Mouse (Mus musculus) heart, adult 2 months (tissue): ENCODE results near the gene Kat6b. TPM values are rescaled to one million over a fixed set of nuclear protein-coding genes. Genes with fewer than 3 reads are reported as not detected.
"Not testable (repeated sequence)": the region's sequence is repeated elsewhere in the genome, so short reads cannot be mapped to it uniquely, and the experiment has no call there.

ENCODE experiments used
- DNase-seq, 2 experiments: peaks; one replicate each; pipeline ENCODE4 v3.0.0; 2021
- H3K27ac ChIP-seq: fragments of 200-600 bp; 2 replicates; pipeline ENCODE4 v1.8.1; 2022
- H3K27me3 ChIP-seq: fragments of 200-500 bp; 2 replicates; pipeline ENCODE4 v1.6.1; 2012; ENCODE audit warnings: mild to moderate bottlenecking, low read length, inconsistent platforms, mixed read lengths; ENCODE audit not compliant: control insufficient read depth, insufficient read depth
- H3K36me3 ChIP-seq: fragments of 200-500 bp; 2 replicates; pipeline ENCODE4 v1.6.1; 2012; ENCODE audit warnings: low read length, inconsistent platforms; ENCODE audit not compliant: control insufficient read depth, insufficient read depth
- H3K4me1 ChIP-seq: fragments of 200-500 bp; 2 replicates; pipeline ENCODE4 v1.6.1; 2011; ENCODE audit warnings: low read length; ENCODE audit not compliant: control insufficient read depth, insufficient read depth
- H3K4me3 ChIP-seq: fragments of 200-600 bp; 2 replicates; pipeline ENCODE4 v1.8.1; 2022
- H3K79me2 ChIP-seq: fragments of 200-500 bp; replicated peaks from 2 replicates; pipeline ENCODE4 v1.6.1; 2012; ENCODE audit warnings: mild to moderate bottlenecking, inconsistent platforms, low read length, moderate library complexity, mixed read lengths; ENCODE audit not compliant: control insufficient read depth, insufficient read depth
- H3K9ac ChIP-seq: fragments of 200-500 bp; 2 replicates; pipeline ENCODE4 v1.6.1; 2012; ENCODE audit warnings: low read depth, mild to moderate bottlenecking, control low read depth, inconsistent platforms, low read length, mixed read lengths
- CTCF ChIP-seq: fragments of 200-600 bp; IDR thresholded peaks from 2 replicates; pipeline ENCODE4 v1.8.1; 2022; ENCODE audit warnings: antibody characterized with exemption, mild to moderate bottlenecking, moderate library complexity
- EP300 ChIP-seq: fragments of 200-500 bp; IDR thresholded peaks from 2 replicates; pipeline ENCODE4 v1.6.1; 2011; ENCODE audit warnings: low read depth, low read length, control low read depth; ENCODE audit not compliant: insufficient read depth
- POLR2A ChIP-seq: fragments of 200-500 bp; IDR thresholded peaks from 2 replicates; pipeline ENCODE4 v1.6.1; 2011; ENCODE audit warnings: mild to moderate bottlenecking, low read depth, low read length, control low read depth; ENCODE audit not compliant: insufficient read depth
- WGBS: fragments of 180-500 bp; shearing (Covaris S2); methylation state at CpG from one replicate; pipeline ENCODE4 v1.1.7; 2018; 5-methylcytosine and 5-hydroxymethylcytosine counted together
- intact Hi-C: fragments of 180-260 bp; cut with DNase I; formaldehyde crosslinking; loops from one replicate; pipeline ENCODE4 v1.15.1; 2025
- polyA plus RNA-seq: library from polyadenylated mRNA; depleted of rRNA; stranded (reverse); fragments of >200 nt; gene quantifications from 2 replicates; pipeline ENCODE4 v1.2.3, GENCODE M21; 2012
- total RNA-seq, 2 experiments: library from RNA; stranded (reverse); gene quantifications; 2 replicates each; pipeline ENCODE4 v1.2.3; 2021

The Kat6b gene
- total and polyA plus RNA-seq, 3 experiments, result 9.0 to 27.9 (median 26.6) TPM

GRCm38 (mm10) chr14:21511438-21511837 lies 30.2 kb downstream of the Kat6b start:
- H3K27ac ChIP-seq, result peak overlapping the region; percentile 7
- TF ChIP-seq CTCF, result no peak
- TF ChIP-seq POLR2A, result no peak
- TF ChIP-seq EP300, result no peak

DNA sequence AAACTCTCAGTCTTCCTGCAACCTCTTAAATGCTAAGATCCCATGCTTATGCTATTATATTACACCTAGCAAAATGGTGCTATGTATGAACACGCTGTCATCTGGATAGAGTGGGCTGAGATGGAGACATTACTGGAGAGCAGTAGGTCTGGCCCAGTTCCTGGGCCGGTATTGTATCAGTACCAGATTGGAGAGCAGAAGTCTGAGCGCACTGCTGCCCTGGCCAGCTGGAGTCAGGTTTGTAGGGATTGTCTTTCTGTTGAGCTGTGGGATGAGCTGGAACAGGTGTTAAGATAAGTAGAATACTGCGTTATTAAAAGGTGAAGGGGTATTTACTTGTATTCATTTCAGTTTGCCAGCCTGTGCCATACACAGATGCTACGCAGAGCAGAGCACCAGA lies 34.3 kb downstream of the Kat6b start:
- peaks cover 8% of the 10 kb centered on the region for H3K4me1 ChIP-seq
- no peak overlapping the region for H3K27ac ChIP-seq
- H3K36me3 ChIP-seq, result peaks cover 19% of the 10 kb centered on the region
- no peaks in the 10 kb centered on the region for H3K27me3 ChIP-seq
- H3K79me2 ChIP-seq, result peaks cover 13% of the 10 kb centered on the region
- intact Hi-C loops, result no loop called here
- TF ChIP-seq CTCF (no peak), EP300 (no peak), POLR2A (no peak)
- WGBS, result 75% methylated on average over 5 of the region's 5 CpGs
- DNase-seq, result peak in 1 of 2 experiments; percentile 15
- no peak overlapping the region for H3K4me3 ChIP-seq
- no peak overlapping the region for H3K9ac ChIP-seq

More at GRCm38 (mm10) chr14:21511438-21511837, 30.2 kb downstream of the Kat6b start:
- no peak for DNase-seq
- H3K9ac ChIP-seq, result no peak overlapping the region
- intact Hi-C loops, result no loop called here
- H3K4me3 ChIP-seq, result no peak overlapping the region
- WGBS, result 46% methylated on average over 6 of the region's 6 CpGs
- H3K36me3 ChIP-seq, result peaks cover 15% of the 10 kb centered on the region
- H3K4me1 ChIP-seq, result peaks cover 10% of the 10 kb centered on the region
- H3K27me3 ChIP-seq, result no peaks in the 10 kb centered on the region
- H3K79me2 ChIP-seq, result peaks cover 19% of the 10 kb centered on the region

- no peak overlapping the region for H3K27ac ChIP-seq
- TF ChIP-seq POLR2A (no peak), EP300 (no peak), CTCF (no peak)
- no peak for DNase-seq
- H3K27me3 ChIP-seq, result no peaks in the 10 kb centered on the region
- peaks cover 13% of the 10 kb centered on the region for H3K4me1 ChIP-seq
- no peak overlapping the region for H3K9ac ChIP-seq
- intact Hi-C loops, result no loop called here
- 63% methylated on average over 3 of the region's 3 CpGs for WGBS
- peaks cover 24% of the 10 kb centered on the region for H3K36me3 ChIP-seq
- H3K79me2 ChIP-seq, result peaks cover 6% of the 10 kb centered on the region
- H3K4me3 ChIP-seq, result no peak overlapping the region
Measured at GRCm38 (mm10) chr14:21519307-21519706, 38.1 kb downstream of the Kat6b start.

DNA sequence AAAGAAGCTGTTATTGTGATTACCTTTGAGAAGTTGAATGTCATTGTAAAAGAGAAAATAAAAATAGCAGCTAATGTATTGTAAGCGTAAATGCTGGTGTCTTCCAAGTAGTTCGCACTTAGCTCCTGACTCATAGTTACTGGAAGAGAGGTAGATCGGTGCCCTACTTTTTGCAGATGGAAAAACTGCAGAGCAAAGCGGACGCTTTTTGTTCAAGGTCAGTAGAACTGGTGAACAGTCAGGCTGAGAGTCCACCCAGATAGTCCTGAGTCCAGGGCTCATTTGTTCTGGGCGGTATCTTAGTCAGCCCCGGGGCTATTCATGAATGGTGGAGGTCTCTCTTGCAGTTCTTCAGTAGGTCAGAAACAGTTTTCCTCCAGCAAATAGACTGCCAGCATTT lies 39.3 kb downstream of the Kat6b start:
- Histone ChIP-seq H3K4me1 (peaks cover 13% of the 10 kb centered on the region), H3K79me2 (peaks cover 3% of the 10 kb centered on the region), H3K27ac (peak overlapping the region; percentile 58), H3K4me3 (no peak overlapping the region), H3K27me3 (no peaks in the 10 kb centered on the region), H3K36me3 (peaks cover 26% of the 10 kb centered on the region), H3K9ac (no peak overlapping the region)
- WGBS, result 49% methylated on average over 7 of the region's 7 CpGs
- intact Hi-C loops, result loop anchor here (5.0 kb wide), 1 partner anchor 62 kb away; no protein-coding TSS in a partner anchor
- TF ChIP-seq EP300 (no peak), CTCF (no peak), POLR2A (no peak)
- peak in 1 of 2 experiments; percentile 12 for DNase-seq

DNA sequence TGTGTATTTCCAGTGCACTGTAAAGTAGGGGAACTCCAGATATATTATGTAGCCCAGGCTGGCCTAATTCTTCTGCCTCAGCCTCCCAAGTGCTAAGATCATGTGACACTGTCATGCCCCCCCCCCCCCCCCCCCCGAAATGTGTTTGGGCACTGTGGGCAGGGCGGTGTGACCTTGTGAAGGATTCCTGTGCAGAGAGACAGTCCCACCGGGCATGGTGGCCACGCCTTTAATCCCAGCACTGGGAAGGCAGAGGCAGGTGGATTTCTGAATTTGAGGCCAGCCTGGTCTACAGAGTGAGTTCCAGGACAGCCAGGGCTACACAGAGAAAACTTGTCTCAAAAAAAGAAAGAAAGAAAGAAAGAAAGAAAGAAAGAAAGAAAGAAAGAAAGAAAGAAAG lies 40.3 kb downstream of the Kat6b start:
- H3K27me3 ChIP-seq, H3K9ac ChIP-seq, H3K27ac ChIP-seq, H3K79me2 ChIP-seq, H3K4me3 ChIP-seq, DNase-seq: not testable (repeated sequence)
- WGBS, result 81% methylated on average over 4 of the region's 4 CpGs
- intact Hi-C loops, result loop anchor here (5.0 kb wide), 1 partner anchor 61 kb away; no protein-coding TSS in a partner anchor
- peaks cover 31% of the 10 kb centered on the region for H3K36me3 ChIP-seq
- peaks cover 17% of the 10 kb centered on the region for H3K4me1 ChIP-seq

- 75% methylated on average over 16 of the region's 16 CpGs for WGBS
- no peak for DNase-seq
- intact Hi-C loops, result loop anchor here (5.0 kb wide), 1 partner anchor 60 kb away; no protein-coding TSS in a partner anchor
- Histone ChIP-seq H3K79me2 (peaks cover 4% of the 10 kb centered on the region), H3K27me3 (no peaks in the 10 kb centered on the region), H3K9ac (no peak overlapping the region), H3K4me3 (no peak overlapping the region), H3K4me1 (peaks cover 17% of the 10 kb centered on the region), H3K36me3 (peaks cover 31% of the 10 kb centered on the region), H3K27ac (no peak overlapping the region; the same call in 1 of the 2 replicates)
- TF ChIP-seq POLR2A (no peak), CTCF (no peak), EP300 (no peak)
Measured at GRCm38 (mm10) chr14:21522312-21522978, 41.2 kb downstream of the Kat6b start.
